Mouse (Mus musculus): ENCODE results near the gene Ppp1r27.

The Ppp1r27 gene

DNA sequence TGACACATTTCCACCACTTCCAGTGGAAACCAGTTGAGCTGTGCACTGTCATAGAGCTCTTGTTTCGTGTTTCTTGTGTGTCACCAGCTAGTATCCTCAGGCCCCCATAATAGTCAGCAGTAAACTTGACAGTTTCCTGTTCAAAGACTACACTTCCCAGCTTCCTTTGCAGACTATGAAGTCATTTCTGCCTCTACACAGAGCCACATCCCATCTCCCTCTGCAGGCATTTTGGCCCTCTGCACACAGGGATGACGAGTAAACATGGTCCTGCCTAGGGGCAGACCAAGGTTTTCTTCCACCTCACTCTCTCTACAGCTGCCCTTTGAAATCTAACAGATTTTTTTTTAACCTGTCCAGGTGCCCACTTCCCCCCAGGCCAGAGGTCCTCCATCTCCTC lies 3.5 kb downstream of the Ppp1r27 start:
- in situ Hi-C loops (cut with MboI, MseI): no loop called here

- in situ Hi-C loops (cut with MboI, MseI): no loop called here
Measured at GRCm38 (mm10) chr11:120545964-120546363, 5.0 kb downstream of the Ppp1r27 start.

DNA sequence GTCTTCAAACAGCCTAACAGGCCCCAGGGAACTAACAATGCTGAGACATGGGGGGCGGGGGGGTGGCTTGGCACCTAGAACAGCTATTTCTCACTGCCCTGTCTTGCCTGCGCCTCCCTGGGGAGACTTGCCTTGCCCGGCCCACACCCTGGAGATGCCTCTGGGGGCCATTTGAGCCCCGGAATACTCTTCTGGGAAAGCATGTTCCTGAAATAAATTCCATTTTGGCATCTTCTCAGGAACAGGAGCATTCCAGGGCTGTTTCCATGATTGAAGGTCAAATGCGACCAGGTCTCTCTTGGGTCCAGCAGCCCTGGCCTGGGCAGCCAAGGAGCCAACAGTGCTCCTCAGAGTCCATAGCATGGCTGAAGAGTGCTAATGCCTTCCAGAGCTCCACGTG lies 8.6 kb downstream of the Ppp1r27 start:
- in situ Hi-C loops (cut with MboI, MseI): no loop called here

DNA sequence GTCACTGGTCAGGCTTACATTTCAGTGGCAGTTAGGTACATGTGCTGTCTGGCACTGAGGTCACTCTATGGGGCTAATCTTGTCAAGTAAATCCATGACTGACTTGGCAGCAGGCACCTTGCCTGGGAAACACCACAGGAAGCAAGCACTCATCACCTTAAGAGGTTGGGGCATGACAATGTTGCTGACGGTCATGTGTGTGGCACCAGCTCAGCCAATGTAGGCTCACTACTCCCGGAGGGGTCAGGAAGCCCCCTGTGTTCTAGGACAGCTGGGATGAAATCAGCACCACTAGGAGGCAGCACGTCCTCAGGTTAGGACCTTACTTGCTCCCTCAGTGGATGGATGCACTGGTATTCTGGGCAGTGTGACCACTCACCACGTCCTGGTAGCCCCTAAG lies 9.0 kb downstream of the Ppp1r27 start:
- in situ Hi-C loops (cut with MboI, MseI): no loop called here

DNA sequence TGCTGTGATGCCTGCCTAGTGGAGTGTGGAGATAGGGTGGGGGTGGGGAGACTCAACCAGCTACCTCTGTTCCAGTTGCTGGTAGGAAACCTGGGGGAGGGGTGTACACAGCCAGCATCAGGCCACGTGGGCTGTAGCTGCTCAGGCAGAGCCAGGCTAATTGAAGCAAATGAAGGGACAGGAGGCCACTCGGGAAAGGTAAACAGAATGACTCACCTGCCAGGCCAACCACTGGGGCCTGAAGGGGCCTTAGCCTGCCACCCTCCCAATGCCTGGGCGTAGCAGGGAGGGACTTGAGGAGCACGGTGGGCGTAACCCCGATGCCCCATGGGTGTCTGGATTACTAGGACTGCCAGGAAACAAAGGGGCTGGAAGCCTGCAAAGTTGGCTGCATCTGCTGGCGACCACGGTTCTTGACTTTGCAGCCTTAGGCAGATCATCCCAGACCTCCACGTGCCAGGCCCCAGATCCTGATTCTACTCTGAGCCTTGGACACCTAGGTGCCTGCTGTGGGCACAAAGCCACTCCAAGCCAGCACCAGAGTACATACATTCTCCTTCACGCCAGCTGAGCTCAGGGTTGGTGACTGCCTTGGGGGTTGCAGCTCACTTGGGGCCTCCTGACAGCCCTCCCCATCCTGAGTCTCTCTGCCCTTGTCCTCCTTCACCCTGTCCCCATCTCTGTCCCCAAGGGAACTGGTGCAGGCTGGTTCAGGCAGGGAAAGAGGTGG lies 11.5 kb downstream of the Ppp1r27 start:
- in situ Hi-C loops (cut with MboI, MseI): no loop called here

DNA sequence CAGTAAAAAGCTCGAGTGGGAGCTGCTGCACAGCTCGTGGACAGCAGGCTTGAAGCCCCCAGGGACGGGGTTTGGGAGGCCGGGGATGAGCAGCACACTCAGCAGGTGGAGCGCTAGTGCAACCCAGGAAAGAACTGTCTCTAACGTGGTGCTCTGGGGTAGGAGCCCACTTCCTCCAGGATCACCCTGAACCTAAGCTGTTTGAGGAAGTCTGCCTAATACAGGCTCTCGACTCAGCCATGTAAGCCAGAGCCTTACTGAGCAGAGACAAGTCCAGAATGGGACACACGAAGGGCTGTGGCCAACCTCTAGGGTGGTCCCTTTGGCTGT lies 12.0 kb downstream of the Ppp1r27 start:
- in situ Hi-C loops (cut with MboI, MseI): no loop called here

DNA sequence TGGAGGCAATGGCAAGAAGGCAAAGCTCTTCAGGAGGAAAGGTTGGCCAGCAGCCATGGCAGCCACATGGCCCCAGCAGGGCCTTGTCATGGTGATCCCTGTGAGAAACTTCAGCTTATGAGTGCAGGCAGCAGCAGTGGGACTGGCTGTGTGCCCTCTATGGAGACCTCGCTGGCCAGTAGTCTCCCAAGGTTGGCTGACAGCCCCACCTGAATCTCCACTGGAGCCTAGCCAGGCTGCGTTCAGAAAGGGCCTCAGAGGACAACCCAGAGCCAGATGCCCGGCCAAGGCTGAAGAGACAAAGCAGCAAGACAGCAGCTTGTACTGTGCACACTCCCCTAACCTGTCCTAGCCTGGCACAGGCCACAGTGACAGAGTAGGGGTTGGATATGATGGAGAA lies 12.4 kb downstream of the Ppp1r27 start:
- in situ Hi-C loops (cut with MboI, MseI): no loop called here

- in situ Hi-C loops (cut with MboI, MseI): no loop called here
Measured at GRCm38 (mm10) chr11:120535804-120536203, 15.1 kb downstream of the Ppp1r27 start.

DNA sequence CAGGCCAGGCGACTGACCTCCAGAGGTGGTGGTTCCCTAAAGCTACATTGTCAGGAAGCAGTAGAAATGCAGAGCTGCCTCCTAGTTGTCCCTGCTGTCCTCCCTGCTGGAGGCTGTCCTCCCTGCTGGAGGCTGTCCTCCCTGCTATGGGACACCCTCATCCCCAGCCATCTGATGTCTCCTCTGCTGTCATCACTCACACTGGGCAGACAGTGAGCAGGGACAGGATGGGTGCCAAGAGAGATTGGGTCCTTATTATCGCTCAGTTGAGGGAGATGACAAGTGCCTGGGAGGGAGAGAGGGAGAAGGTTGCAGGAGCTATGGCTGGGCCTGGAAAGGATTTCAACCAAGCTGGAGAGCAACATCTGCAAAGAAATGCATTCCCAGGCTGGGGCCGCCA lies 15.8 kb downstream of the Ppp1r27 start:
- in situ Hi-C loops (cut with MboI, MseI): no loop called here

GRCm38 (mm10) chr11:120534093-120534492 lies 16.8 kb downstream of the Ppp1r27 start:
- in situ Hi-C loops (cut with MboI, MseI): no loop called here

- in situ Hi-C loops (cut with MboI, MseI): no loop called here
Measured at GRCm38 (mm10) chr11:120531646-120532045, 19.3 kb downstream of the Ppp1r27 start.

- in situ Hi-C loops (cut with MboI, MseI): no loop called here
Measured at GRCm38 (mm10) chr11:120530085-120530964, 20.6 kb downstream of the Ppp1r27 start, which contains the start of gene Gcgr. TSS of gene Gcgr (plus strand) at chr11:120530699.

DNA sequence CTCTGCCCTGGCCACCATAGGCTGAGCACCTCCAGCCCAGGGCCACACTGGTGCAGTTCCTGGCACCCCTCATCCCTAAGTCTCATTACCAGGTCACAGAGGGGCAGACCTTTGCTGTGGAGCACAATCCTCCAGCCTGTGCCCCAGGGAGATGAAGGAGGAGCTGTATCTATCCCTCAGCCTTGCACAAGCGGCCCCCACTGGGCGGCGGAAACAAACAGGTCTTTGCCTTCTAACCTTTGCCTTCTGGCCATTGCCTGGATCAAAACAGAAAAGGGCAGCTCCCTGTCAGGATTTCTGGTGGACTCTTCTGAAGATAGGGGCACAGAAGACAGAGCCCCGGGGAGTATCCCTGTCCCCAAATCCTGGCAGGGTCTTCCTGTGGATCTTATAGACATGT lies 22.0 kb downstream of the Ppp1r27 start:
- in situ Hi-C loops (cut with MboI, MseI): no loop called here

GRCm38 (mm10) chr11:120527690-120528354 lies 23.1 kb downstream of the Ppp1r27 start:
- in situ Hi-C loops (cut with MboI, MseI): no loop called here

DNA sequence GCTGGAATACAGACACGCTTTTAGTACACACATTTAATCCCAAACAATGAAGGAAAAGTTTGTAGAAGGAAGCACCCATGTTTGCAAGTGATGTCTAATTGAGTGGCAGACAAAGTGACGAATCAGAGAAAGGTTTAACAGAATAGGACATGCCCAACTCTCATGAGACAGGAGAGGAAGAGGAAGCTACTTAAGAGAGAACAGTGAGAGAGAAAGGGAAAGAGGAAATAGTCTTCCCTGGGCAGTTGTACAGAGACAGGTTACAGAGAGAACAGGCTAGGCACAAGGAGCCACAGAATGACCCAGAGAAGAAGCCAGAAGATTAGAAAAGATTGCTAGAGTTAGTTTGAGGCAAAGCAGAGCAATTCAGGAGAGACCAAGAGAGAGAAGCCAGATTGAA lies 25.0 kb downstream of the Ppp1r27 start:
- in situ Hi-C loops (cut with MboI, MseI): no loop called here

GRCm38 (mm10) chr11:120522581-120522980 lies 28.4 kb downstream of the Ppp1r27 start:
- in situ Hi-C loops (cut with MboI, MseI): no loop called here

- in situ Hi-C loops (cut with MboI, MseI): no loop called here
Measured at GRCm38 (mm10) chr11:120520967-120521540, 29.9 kb downstream of the Ppp1r27 start.

GRCm38 (mm10) chr11:120520498-120520897 lies 30.4 kb downstream of the Ppp1r27 start:
- in situ Hi-C loops (cut with MboI, MseI): no loop called here

- in situ Hi-C loops (cut with MboI, MseI): no loop called here
Measured at GRCm38 (mm10) chr11:120519738-120520137, 31.2 kb downstream of the Ppp1r27 start.

DNA sequence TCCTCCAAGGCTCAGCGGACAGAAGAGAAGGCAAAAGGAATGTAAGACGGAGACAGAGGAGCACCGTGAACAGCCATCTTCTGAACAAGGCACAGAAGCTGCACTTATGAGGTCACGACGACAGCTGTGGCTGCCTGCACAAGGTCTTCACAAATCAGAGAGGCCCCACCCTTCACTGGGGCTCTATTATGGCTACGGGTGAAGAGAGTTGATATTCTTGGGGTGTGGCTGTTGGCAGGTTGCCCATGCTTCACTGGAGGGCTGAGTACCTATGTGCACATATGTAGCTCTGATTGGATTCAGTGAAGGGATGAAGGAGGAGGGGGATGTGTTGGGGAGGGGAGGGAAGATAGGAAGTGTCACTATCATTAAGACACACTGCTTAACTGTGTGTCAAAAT lies 32.4 kb downstream of the Ppp1r27 start:
- in situ Hi-C loops (cut with MboI, MseI): no loop called here

GRCm38 (mm10) chr11:120518027-120518426 lies 32.9 kb downstream of the Ppp1r27 start:
- in situ Hi-C loops (cut with MboI, MseI): no loop called here

- in situ Hi-C loops (cut with MboI, MseI): no loop called here
Measured at GRCm38 (mm10) chr11:120517147-120517546, 33.8 kb downstream of the Ppp1r27 start.
